Mouse (Mus musculus) liver, adult 2 months (tissue): ENCODE data around the gene Hip1.

Experiments
- CTCF ChIP-seq: fragments of 200-500 bp; IDR thresholded peaks from 2 replicates; pipeline ENCODE4 v1.5.1; 2011; ENCODE audit warnings: low read depth, low read length, control low read depth
- POLR2A ChIP-seq: fragments of 200-500 bp; IDR thresholded peaks from 2 replicates; pipeline ENCODE4 v1.6.1; 2011; ENCODE audit warnings: low read length, control low read depth; ENCODE audit not compliant: insufficient read depth; ENCODE audit errors: extremely low read depth

DNA sequence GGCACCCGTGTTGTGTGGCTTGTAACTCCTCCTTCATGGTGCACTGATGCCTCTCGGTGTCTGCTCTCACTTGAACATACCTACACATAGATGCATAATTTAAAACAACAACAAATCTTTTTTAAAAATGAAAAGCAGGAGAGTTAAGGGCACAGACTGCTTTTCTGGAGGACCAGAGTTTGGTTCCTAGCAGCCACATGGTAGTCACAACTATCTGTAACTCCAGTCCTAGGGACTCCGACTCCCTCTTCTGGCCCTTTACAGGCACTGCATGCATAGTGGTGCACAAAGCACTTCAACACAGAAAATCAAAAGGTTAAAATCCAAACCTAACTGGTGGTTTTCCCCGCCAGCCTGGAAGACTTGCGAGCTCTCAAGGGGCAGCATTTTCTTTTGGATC lies 171.3 kb downstream of the Hip1 start:
- TF ChIP-seq CTCF, result peak; percentile 17; the same call in 1 of the 2 replicates
- no peak for TF ChIP-seq POLR2A
